Mouse (Mus musculus) cerebellum, adult 2 months (tissue): ENCODE data around the gene Snrpb.

Source experiments
- CTCF ChIP-seq: fragments of 200-500 bp; IDR thresholded peaks from 2 replicates; pipeline ENCODE4 v1.5.1; 2011; ENCODE audit warnings: low read depth, mild to moderate bottlenecking, control low read depth, low read length, moderate library complexity, borderline replicate concordance; ENCODE audit not compliant: insufficient read depth
- POLR2A ChIP-seq: fragments of 200-500 bp; IDR thresholded peaks from 2 replicates; pipeline ENCODE4 v1.6.1; 2011; ENCODE audit warnings: low read length, control low read depth, borderline replicate concordance; ENCODE audit not compliant: insufficient read depth

DNA sequence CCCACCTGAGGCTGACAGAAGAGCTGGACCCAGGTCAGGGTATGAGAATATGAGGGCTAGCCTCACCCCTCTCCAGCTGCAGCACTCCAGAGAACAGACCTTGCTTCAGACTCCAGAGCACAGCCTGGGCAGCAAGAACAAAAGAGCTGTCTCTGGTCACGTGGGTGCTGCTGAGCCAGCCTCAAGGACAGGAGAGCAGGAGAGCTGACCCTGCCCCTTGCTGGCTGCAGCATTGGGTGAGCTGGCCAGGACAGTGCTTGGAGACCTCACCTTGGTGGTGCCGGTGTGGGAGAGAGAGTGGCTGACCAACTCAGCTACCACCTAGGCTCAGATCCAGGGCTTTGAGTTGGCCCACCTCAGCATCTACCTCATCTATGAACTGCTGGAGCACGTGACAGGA, 24.0 kb downstream of the Snrpb start:
- TF ChIP-seq CTCF (no peak), POLR2A (no peak)
